Mouse (Mus musculus): ENCODE data around the gene Vwa8.

The Vwa8 gene

GRCm38 (mm10) chr14:79231677-79232076 is 382.8 kb downstream of the Vwa8 start:
- no peak for DNase-seq (ENCODE audit: low spot score)

DNA sequence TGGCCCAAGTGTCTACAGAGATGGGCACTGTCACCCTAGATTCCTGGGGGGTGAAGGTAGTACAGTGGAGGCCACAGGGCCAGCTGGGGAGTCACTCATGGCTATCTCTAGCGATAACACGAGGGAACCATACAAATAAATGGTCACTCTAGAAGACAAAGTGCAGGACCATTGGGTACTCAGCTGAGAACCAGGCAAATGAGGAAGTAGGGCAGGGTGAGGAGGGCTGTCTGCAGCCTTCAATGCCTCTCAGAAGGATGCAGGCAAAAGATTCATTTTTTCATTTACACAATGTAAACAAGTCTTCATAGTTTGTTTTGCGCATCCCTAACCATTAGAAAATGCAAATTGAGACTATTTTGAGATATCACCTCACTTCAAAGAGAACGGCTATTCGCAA is 384.8 kb downstream of the Vwa8 start:
- DNase-seq (ENCODE audit: low spot score) = no peak

- no peak for DNase-seq (ENCODE audit: low spot score)
These were observed 385.7 kb downstream of the Vwa8 start for GRCm38 (mm10) chr14:79234513-79234912.

- no peak for DNase-seq (ENCODE audit: low spot score)
These were observed 386.3 kb downstream of the Vwa8 start for GRCm38 (mm10) chr14:79235157-79235556.

GRCm38 (mm10) chr14:79236261-79236660 is 387.4 kb downstream of the Vwa8 start:
- peak; percentile 71 for DNase-seq (ENCODE audit: low spot score)

DNA sequence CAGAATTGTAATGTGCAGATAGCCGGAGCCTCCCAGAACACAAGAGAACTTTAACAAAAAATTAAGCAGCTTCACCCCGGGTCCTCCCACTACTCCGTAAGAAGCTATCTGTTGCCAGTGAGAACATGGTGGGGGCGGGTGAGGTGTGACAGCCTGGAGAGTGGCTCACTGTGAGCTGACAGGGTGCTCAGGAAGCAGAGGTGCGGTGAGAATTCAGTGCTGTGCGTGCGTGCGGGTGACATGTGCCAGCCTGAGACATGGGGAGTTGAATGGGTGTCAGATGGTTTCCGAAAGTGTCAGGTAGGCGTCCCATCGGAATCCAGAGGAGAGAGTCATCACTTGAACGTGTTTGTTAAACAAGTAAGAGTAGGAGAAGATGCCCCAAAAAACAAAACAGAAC is 390.6 kb downstream of the Vwa8 start:
- peak; percentile 78 for DNase-seq (ENCODE audit: low spot score)

- no peak for DNase-seq (ENCODE audit: low spot score)
These were observed 392.3 kb downstream of the Vwa8 start for GRCm38 (mm10) chr14:79241057-79241570.

GRCm38 (mm10) chr14:79241656-79242385 is 393.0 kb downstream of the Vwa8 start:
- peak; percentile 30 for DNase-seq (ENCODE audit: low spot score)

- no peak for DNase-seq (ENCODE audit: low spot score)
These were observed 393.5 kb downstream of the Vwa8 start for GRCm38 (mm10) chr14:79242386-79242720.

DNA sequence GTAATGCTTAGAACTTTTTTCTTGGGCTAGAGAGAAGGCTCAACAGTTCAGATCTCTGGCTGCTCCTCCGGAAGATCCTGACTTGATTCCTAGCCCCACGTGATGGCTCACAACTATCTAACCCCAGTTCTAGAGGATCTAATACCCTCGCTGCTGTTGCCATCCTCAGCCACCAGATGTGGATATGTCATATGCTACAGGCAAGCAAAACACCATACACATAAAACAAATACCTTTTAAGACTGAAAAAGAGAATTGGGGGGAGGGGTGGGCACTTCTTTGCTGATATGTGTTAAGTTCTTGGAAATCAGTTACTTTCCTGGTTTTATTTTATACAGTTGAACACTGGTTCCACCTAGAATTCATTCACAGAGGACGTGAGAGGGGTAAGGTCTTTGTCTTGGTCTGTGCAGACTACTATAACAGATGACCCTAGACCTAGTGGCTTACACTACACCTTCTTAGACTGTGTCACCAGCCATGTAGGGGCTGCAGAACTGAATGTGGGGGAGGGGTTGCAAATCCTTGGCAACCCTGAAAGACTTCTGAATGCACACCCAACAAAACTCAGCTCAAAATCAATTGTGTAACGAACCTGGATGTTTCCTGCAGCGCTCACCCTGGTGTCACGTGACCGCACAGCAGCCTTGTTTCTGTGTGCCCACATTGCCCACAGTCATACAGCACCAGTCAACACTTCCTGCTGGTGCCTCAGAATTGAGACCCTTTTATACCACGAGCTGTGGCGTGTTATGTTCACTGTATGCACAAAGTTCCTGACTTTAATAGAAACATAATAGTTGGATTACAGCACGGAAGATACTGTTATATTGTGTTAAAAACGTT is 394.4 kb downstream of the Vwa8 start:
- peak; percentile 89 for DNase-seq (ENCODE audit: low spot score)

- no peak for DNase-seq (ENCODE audit: low spot score)
These were observed 395.7 kb downstream of the Vwa8 start for GRCm38 (mm10) chr14:79244571-79244970.

DNA sequence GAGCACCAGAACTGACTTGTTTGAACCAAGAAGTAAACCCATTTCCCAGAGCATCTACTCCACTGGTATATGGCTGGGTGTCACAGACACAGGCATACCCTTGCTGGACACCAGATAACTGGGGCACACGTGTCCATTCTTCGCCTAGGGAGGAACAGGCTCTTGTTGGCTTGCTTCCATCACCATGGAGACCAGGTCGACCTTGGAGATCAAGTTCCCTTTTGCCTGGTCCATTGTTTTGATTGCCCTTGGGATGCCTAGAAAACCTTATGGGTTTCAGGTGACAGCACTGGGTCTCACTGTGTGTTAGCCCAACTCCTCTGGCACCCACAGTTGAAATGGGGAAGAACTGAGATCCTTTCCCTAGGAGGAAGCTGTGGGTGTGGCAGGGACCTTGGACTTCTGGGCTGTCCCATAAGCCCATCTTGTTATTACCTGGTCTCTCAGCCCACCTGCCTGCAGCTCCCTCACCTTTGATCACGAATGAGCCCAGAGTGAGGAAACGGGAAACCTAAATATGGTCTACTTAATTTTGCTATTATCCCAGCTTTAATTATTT is 403.0 kb downstream of the Vwa8 start:
- DNase-seq (ENCODE audit: low spot score) = no peak

Data from T-cell, adult 2 months (primary cell).